Mouse (Mus musculus) kidney, adult 2 months (tissue): ENCODE measurements at regions not wholly inside any gene's neighbourhood (a gene's known extent, or its start where the extent isn't known, plus 50 kb on each side); places are given as distances from the start of the nearest gene placed in this dataset.

Source experiments
- CTCF ChIP-seq: fragments of 200-500 bp; conservative IDR thresholded peaks from 2 replicates; pipeline ENCODE4 v1.5.1; 2011; ENCODE audit warnings: low read depth, mild to moderate bottlenecking, control low read depth, low read length, moderate library complexity, mixed read lengths; ENCODE audit not compliant: insufficient read depth, insufficient read length
- POLR2A ChIP-seq: fragments of 200-500 bp; IDR thresholded peaks from one replicate; pipeline ENCODE4 v1.6.1; 2011; ENCODE audit warnings: low read depth, low read length, control low read depth

GRCm38 (mm10) chr13:82909151-82909550, 594.7 kb upstream of the Mef2c start:
- no peak for TF ChIP-seq CTCF
- TF ChIP-seq POLR2A = no peak
